Mouse (Mus musculus) frontal cortex, postnatal 36 days (tissue): ENCODE results near the gene Zfp619.
"Not testable (repeated sequence)": the region's sequence is repeated elsewhere in the genome, so short reads cannot be mapped to it uniquely, and the experiment has no call there.

ENCODE experiments used
- DNase-seq, 2 experiments: peaks; one replicate each; pipeline ENCODE4 v3.0.0; 2022; ENCODE audit warnings: low spot score in 2 of 2

Gene Zfp619

GRCm38 (mm10) chr7:39589044-39589443 lies 71.5 kb downstream of the Zfp619 start:
- not testable (repeated sequence) for DNase-seq
